Mouse (Mus musculus): ENCODE measurements around the gene Vamp4.
A peak's percentile ranks its signal among the peaks of the same experiment; 100 is the strongest.

Gene Vamp4

DNA sequence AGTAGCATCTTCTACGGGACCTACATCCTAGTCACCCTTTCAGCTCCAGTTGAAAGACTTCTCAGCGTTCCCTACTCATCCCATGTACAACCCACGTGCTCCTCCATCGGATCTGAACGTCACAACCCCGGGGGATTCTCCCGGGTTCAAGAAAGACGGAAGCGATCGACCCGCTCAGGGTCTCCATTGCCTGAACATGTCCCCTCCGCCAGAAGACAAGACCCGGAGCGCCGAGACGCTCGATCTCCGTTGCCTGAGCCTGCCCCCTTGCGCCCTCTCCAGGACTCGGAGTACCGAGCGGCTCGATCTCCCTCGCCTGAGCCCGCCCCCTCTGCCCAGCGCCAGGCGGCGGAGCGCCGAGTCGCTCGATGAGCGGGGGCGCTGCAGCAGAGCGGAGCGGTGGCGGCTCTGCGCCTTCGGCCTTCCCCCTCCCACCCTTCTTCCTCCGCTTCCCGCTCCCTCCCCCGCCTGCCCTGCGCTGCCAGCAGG, at the start of gene Vamp4:
Gene Vamp4 (plus strand): TSS at position 256 of the 489 bp plus-strand sequence.
- DNase-seq, result peak; percentile 95 to 97

GRCm38 (mm10) chr1:162529651-162530050, 40.7 kb upstream of the Vamp4 start:
- peak; percentile 21 to 37 for DNase-seq

GRCm38 (mm10) chr1:162530666-162531065, 39.6 kb upstream of the Vamp4 start:
- DNase-seq, result no peak

GRCm38 (mm10) chr1:162531584-162531983, 38.7 kb upstream of the Vamp4 start:
- DNase-seq, result no peak

GRCm38 (mm10) chr1:162532330-162532729, 38.0 kb upstream of the Vamp4 start:
- DNase-seq, result no peak

- no peak for DNase-seq
These were observed 36.4 kb upstream of the Vamp4 start for GRCm38 (mm10) chr1:162533766-162534560.

- no peak for DNase-seq
These were observed 27.1 kb upstream of the Vamp4 start for GRCm38 (mm10) chr1:162543231-162543630.

- DNase-seq, result no peak
These were observed 22.7 kb upstream of the Vamp4 start for GRCm38 (mm10) chr1:162547607-162548006.

GRCm38 (mm10) chr1:162548016-162548916, 22.0 kb upstream of the Vamp4 start, which contains the start of gene Mettl13:
TSS of gene Mettl13 (minus strand) at chr1:162548551.
- DNase-seq, result peak; percentile 92 to 95

DNA sequence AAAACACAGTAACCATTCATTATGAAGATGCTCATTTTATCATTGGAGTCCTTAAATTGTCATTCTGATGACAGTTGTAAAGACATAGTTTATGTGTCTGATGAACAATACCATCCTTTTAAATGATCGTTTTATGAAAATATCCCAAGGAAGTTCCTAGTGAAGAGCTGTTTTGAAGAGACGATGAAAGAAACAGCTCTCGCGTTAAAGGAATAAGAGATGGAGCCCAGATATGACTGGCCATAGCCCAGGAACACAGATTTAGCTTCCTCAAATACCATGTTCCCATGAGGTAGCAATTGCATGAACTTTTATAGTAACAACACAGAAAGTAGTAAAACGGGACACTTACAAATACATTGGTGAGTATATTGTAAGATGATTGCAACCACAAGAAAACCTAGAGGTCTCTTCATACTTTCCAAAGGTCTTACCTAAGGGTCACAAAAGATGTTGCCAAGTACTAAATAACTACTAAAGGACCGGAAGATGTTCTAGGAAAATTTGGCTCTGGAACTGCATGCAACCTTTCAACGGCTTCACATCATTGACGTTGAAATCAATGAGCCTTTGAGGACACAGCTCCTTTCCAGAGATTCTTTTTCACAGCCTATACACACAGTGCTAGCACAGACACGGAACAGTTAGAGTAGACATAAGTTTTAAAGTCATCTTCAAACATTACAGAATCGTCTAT, 21.2 kb upstream of the Vamp4 start:
- DNase-seq, result no peak

DNA sequence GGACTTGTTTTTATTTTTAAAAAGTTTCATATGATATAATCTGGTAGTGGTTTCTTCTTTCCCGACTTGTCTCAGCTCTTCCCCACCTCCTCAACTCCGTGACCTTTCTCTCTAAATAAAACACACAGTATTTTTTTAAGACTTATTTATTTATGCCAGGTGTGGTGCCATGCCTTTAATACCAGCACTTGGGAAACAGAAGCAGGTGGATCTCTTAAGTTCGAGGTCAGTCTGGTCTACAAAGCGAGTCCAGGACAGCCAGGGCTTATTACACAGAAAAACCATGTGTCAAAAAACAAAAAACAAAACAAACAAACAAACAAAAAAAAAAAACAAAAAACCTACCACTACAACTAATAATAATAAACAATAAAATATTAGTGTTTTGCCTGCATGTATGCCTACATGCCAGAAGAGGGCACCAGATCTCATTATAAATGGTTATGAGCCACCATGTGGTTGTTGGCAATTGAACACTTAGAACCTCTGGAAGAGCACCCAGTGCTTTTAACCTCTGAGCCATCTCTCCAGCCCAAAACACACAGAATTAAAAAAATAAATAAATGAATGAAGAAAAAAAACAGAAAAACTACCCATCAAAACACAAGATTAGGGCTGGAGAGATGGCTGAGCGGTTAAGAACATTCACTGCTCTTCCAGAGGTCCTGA, 20.6 kb upstream of the Vamp4 start:
- no peak for DNase-seq

DNA sequence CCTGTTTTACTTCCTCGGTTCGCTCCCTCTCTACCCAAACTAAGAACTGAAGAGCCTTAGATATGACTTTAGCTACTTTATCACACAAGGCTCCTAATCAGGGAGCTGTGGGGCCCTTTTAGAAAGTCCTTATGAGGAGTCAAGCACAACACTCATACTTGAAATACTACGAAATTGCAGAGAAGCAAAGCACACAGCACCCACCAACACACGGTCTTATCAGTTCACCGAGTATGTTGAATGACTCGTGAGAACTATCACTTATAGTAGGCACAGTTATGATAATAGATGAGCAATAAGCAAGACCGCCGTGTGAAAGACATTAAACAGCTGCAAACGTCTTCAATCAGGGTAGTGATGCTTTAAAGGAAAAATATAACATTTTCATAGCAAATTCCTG, 17.4 kb upstream of the Vamp4 start:
- DNase-seq, result no peak

DNA sequence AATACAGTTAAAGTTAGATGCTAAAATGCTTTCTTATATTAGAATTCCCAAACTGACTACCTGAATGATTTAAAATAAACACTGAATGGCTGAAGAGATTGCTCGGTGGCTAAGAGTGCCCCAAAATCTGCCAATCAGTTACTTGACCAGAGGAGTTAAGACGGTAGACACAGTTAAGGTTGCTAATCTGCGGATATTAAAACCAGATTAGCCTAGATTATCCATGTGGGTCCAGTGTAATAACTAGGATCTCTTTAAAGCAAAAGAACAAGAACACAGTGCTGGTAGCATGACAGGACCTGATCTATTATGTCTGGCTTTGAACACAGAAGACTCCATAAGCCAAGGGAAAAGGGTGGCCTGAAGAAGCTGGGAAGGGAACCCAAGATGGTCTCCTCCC, 16.1 kb upstream of the Vamp4 start:
- DNase-seq, result no peak

GRCm38 (mm10) chr1:162563236-162563635, 7.1 kb upstream of the Vamp4 start:
- no peak for DNase-seq

DNA sequence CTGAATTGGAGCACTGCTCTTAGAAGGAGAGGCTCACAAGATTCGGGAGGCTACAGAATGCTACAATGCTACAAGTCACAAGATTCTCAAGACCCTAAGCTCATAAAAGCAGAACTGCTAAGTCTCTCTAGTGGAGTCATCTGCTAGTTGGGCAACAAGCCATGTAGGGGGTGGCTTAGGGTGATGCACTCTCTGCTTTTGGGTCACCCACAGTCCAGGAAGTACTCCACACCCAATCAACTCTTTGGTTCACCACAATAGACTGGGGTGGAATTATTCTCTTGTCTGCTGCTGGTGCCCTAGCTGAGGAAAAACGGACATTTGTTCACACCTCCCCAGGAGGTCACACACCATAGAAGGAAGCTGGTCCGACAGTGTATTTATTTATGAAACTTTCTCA, 5.3 kb upstream of the Vamp4 start:
- peak in 1 of 2 experiments; percentile 20 for DNase-seq

DNA sequence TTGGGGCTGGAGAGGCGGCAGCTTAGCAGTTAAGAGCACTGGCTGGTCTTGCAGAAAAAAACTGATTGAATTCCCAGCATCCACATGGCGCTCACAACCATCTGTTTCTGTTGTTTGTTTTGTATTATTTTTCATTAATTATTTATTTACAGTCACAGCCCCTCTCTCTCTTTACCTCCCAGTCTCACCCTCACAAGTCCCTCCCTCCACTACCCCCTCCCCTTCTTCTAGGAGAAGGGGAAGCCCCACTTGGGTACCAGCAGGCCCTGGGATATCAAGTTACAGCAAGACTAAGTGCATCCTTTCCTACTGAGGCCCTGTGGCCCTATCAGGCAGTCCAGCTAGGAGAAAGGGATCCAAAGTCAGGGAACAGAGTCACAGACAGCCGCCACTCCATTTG, 3.0 kb upstream of the Vamp4 start:
- DNase-seq, result no peak

GRCm38 (mm10) chr1:162570931-162571601, 751 bp downstream of the Vamp4 start:
- DNase-seq, result peak in 1 of 2 experiments; percentile 9

DNA sequence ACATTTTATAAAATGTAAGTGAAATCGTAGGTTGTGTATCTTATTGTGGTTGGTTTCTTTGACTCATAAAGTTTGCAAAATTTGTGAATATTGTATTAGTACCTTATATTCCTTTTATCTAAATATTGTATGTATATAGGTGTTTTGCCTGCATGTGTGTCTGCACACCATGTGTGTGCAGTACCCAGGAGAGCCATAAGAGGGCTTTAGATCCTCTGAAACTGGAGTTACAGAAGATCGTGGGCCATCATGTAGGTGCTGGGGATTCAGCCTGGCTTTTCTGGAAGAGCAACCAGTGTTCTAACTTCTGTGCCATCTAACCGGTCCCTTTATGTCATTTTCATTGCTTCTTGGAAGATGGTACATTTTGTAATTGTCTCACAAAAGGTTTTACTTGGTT, 4.8 kb downstream of the Vamp4 start:
- no peak for DNase-seq

DNA sequence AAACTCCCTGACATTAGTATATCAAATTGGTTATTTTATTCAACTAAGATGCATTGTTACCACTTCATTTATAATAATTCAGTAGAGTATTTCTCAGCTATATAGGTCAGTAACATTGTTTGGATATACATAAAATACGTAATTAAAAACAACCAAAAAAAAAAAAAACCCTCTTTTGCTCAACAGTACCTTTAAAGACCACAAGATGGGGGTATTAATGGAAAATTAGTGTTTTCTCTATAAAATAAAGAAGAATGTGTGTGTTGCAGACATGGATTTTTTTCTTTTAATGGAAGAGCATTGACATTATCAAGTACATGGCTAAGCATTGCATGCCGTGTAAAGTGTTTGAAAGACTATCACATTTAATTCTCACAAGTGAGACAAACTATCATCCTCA, 12.6 kb downstream of the Vamp4 start:
- DNase-seq, result no peak

GRCm38 (mm10) chr1:162586282-162586681, 16.0 kb downstream of the Vamp4 start:
- no peak for DNase-seq

DNA sequence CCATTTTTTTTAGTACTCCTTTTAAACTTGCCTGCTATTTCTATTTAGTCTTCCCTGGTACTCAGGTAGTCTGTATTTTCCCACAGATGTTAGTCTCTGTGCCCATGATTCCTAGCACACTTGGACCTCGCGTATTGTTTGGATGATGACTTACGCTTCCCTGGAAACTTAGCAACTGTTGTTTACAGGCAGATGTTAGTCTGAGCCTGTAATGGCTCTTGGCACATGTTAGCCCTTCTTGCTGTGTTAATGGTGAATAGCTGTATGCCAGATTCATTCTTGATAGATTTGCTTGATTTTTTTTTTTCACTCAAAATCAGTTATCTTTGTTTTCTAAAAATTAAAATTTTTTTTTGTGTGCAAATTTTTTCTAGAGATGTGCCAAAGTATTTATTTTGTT, 18.3 kb downstream of the Vamp4 start:
- DNase-seq, result no peak

GRCm38 (mm10) chr1:162589443-162589842, 19.1 kb downstream of the Vamp4 start:
- DNase-seq, result peak; percentile 13 to 14
